Mouse (Mus musculus): ENCODE measurements at regions not wholly inside any gene's neighbourhood (a gene's known extent, or its start where the extent isn't known, plus 50 kb on each side); places are given as distances from the start of the nearest gene placed in this dataset.

DNA sequence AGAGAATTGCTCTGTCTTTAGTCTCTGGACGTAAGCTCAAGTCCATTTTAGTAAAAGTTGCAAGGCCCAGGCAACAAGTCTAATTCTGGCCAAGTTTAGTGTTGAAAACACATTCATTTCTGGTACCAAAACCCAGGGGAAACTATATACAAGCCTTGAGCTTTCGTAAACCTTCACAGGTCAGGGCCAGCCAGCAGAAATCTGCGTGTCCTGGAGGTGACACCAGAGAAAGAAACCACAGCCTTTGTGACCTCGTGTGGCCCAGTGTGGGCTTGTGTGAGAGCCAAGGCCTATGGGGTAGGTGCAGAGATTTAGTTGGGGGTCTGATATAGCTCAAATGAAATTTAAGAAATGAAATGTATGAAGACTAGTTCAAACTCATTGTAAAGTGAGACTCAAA, 69.6 kb upstream of the 1700021F07Rik start:
- no peak overlapping the region for H3K27ac ChIP-seq (ENCODE audit: insufficient read depth, low read depth, low read length)
- WGBS, result 95% methylated on average over 4 of the region's 4 CpGs
- no peak overlapping the region for H3K4me3 ChIP-seq (ENCODE audit: insufficient read depth, low read depth, low read length)
- no peak for TF ChIP-seq POLR2A (IDR thresholded peaks at IDR 0.05; ENCODE audit: insufficient read depth, low read depth, low read length)
- TF ChIP-seq CTCF (IDR thresholded peaks at IDR 0.05; ENCODE audit: insufficient read depth, low read depth, low read length), result no peak
- peaks cover 4% of the 10 kb centered on the region; the same call in 1 of the 2 replicates for H3K4me1 ChIP-seq (ENCODE audit: control insufficient read depth, insufficient read depth, low read length)

DNA sequence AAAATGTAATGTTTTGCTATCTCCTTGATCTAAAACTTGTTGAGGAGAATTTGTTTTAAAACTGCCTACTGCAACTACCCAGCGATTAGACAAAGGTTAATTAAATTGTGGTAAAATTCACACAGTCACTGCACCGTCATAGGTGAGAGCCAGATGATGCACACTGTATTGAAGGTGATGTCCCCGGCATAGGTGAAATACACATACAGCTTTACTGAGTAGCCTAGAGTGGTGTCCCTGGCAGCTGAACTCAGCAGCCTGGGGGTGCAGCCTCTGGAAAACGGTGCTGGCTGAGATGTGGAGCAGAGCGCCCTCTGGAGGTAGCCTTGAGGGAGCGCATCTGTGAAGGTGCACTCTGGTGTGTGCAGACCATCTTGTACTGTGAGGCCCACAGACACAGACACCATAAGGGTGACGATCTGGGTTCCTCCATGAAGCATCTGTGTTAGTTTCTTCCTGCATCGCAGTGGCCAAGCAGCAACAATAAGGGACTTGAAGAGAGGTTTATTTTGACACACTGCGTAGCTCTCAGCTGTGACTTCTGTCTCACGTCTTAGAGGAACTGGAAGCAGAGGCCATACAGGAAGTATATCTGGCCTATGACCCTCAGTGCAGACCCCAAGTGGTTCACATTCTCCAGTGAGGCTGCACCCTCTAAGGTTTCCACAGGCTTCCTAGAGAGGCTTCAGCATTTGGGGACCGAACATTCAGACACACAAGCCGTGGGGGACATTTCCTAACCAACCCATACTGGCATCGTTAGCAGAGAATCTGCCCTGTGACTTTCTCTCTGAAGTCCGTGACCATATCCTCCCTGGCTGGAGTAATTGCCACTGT, 68.6 kb upstream of the 1700021F07Rik start:
- H3K4me1 ChIP-seq (ENCODE audit: control insufficient read depth, insufficient read depth, low read length), result peaks cover 4% of the 10 kb centered on the region; the same call in 1 of the 2 replicates
- TF ChIP-seq CTCF (IDR thresholded peaks at IDR 0.05; ENCODE audit: insufficient read depth, low read depth, low read length) (peak; percentile 76), POLR2A (IDR thresholded peaks at IDR 0.05; ENCODE audit: insufficient read depth, low read depth, low read length) (no peak)
- WGBS, result 72% methylated on average over 14 of the region's 14 CpGs
- H3K4me3 ChIP-seq (ENCODE audit: insufficient read depth, low read depth, low read length), result no peak overlapping the region
- H3K27ac ChIP-seq (ENCODE audit: insufficient read depth, low read depth, low read length), result no peak overlapping the region

DNA sequence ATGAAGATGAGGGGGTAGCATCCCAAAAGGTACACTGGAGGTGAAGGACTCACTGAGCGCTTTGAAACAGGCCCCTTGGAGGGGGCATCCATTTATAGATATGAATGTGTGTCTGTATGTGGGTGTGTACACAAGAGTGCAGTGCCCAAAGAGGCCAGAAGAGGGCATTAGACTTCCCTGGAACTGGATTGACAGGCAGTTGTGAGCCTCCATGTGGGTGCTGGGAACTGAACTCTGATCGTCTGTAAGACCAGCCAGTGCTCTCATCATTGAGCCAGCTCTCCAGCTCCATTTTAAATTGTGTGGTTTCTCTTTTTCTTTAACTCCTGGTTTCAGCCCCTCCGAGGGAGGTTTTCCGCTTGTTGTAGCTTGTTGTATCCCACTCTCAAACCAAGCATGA, 67.6 kb upstream of the 1700021F07Rik start:
- TF ChIP-seq POLR2A (IDR thresholded peaks at IDR 0.05; ENCODE audit: insufficient read depth, low read depth, low read length), result no peak
- no peak for TF ChIP-seq CTCF (IDR thresholded peaks at IDR 0.05; ENCODE audit: insufficient read depth, low read depth, low read length)
- peaks cover 4% of the 10 kb centered on the region; the same call in 1 of the 2 replicates for H3K4me1 ChIP-seq (ENCODE audit: control insufficient read depth, insufficient read depth, low read length)
- no peak overlapping the region for H3K4me3 ChIP-seq (ENCODE audit: insufficient read depth, low read depth, low read length)
- H3K27ac ChIP-seq (ENCODE audit: insufficient read depth, low read depth, low read length), result no peak overlapping the region
- WGBS, result 95% methylated on average over 4 of the region's 4 CpGs

DNA sequence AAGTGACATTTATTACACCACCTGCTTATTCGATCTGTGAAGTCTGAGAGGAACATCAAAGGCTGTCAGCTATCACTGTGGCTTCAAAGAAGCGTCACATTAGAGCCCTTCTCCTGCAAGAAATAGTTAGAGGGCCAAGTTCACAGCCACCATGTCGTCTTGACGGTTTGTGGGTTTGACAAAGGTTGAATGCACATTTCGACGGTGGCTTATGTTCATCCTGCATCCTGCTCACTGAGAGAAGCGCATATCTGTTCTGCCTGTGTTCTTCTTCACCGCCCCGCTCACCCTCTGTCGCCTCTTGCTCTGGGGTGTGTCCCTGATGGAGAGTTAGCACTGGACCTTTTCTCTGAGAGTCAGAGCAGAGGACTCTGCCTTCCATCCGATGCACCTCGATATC, 67.2 kb upstream of the 1700021F07Rik start:
- Histone ChIP-seq H3K4me1 (ENCODE audit: control insufficient read depth, insufficient read depth, low read length) (peaks cover 4% of the 10 kb centered on the region; the same call in 1 of the 2 replicates), H3K27ac (ENCODE audit: insufficient read depth, low read depth, low read length) (no peak overlapping the region), H3K4me3 (ENCODE audit: insufficient read depth, low read depth, low read length) (no peak overlapping the region)
- 95% methylated on average over 12 of the region's 12 CpGs for WGBS
- TF ChIP-seq CTCF (IDR thresholded peaks at IDR 0.05; ENCODE audit: insufficient read depth, low read depth, low read length), result no peak
- no peak for TF ChIP-seq POLR2A (IDR thresholded peaks at IDR 0.05; ENCODE audit: insufficient read depth, low read depth, low read length)

DNA sequence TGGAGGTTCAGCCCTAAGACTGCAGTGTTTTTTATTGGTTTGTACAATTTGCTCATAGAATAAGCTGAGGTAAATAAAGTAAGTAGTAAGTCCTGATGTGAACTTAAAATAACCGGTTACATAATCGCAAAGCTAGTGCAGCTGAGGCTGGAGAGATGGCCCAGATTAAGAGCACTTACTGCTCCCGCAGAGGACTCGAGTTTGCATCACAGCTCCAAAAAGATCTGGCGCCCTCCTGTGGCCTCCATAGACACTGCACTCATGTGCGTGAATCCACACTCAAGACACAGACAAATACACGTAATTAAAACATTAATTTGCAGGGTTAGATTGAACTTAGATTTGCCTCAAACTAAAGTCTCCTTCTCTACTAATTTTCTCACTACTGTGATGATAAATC, 66.3 kb upstream of the 1700021F07Rik start:
- 85% methylated on average over 7 of the region's 7 CpGs for WGBS
- H3K4me3 ChIP-seq (ENCODE audit: insufficient read depth, low read depth, low read length), result no peak overlapping the region
- no peak for TF ChIP-seq CTCF (IDR thresholded peaks at IDR 0.05; ENCODE audit: insufficient read depth, low read depth, low read length)
- no peak for TF ChIP-seq POLR2A (IDR thresholded peaks at IDR 0.05; ENCODE audit: insufficient read depth, low read depth, low read length)
- no peak overlapping the region for H3K27ac ChIP-seq (ENCODE audit: insufficient read depth, low read depth, low read length)
- H3K4me1 ChIP-seq (ENCODE audit: control insufficient read depth, insufficient read depth, low read length), result peaks cover 4% of the 10 kb centered on the region; the same call in 1 of the 2 replicates

DNA sequence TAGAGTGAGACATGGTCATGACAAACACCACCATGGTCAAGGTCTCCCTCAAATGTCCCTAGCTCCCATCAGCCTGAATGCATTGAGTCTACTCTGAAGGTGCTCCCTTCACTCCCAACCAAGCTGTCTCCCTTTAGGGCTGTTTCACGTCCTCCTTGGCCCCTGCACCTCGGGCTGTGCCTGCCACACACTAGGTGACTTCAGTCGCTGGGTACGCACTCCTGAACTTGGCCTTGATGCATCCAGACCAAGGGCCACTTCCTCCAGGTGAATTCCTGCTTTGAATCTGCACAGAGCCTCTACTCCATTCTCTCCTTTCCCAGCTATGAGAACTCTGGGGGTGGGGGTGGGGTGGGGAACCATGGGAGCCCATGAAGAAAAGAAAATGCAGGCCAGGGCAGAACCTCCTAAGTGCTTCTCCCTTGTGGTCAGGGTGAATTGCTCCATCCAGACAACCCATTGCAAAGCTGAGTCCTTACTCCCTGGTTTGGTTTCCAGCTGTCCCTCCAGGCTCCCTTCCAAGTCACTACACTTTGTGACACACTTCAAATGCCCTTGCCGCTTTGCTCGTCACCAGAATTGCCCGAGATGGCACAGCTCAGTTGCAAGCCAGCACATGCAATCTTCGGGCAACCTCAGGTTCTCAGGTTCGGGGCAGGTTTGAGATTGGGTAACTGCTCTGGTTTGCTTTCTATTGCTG, 65.3 kb upstream of the 1700021F07Rik start:
- H3K4me1 ChIP-seq (ENCODE audit: control insufficient read depth, insufficient read depth, low read length), result no peaks in the 10 kb centered on the region
- no peak overlapping the region for H3K27ac ChIP-seq (ENCODE audit: insufficient read depth, low read depth, low read length)
- whole genome bisulfite sequencing, result 89% methylated on average over 9 of the region's 9 CpGs
- H3K4me3 ChIP-seq (ENCODE audit: insufficient read depth, low read depth, low read length), result no peak overlapping the region
- TF ChIP-seq CTCF (IDR thresholded peaks at IDR 0.05; ENCODE audit: insufficient read depth, low read depth, low read length), result no peak
- no peak for TF ChIP-seq POLR2A (IDR thresholded peaks at IDR 0.05; ENCODE audit: insufficient read depth, low read depth, low read length)

DNA sequence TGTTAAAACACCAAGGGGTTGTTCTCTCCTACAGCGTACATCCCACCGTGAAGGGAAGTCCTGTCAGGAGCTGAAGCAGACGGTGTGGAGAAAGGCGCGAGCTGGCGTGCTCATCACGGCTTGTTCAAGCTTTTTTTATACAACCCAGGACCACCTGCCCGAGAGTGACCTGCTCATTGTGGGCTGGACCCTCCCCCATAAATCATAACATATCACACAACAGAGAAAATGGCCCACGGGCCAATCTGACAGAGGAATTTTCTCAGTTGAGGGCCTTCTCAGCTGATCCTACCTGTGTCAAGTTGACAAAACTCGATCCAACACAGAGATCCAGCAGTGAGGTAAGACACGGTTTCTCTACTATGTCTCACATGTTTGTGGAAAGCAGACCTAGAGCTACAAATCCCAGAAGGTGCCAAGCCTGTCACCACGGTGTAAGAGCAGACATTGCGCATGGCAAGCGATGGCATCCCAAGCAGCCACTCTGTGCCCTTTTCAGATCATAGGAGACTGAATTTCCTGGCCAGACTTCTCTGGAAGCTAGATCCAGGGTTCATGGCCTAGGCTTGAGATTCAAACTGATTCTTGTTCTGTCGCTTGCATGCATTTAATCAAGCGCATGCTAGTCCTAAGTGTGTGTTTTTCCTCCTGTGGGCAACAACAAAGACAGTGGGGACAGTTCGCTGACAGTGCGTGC, 64.6 kb upstream of the 1700021F07Rik start:
- no peak for TF ChIP-seq CTCF (IDR thresholded peaks at IDR 0.05; ENCODE audit: insufficient read depth, low read depth, low read length)
- TF ChIP-seq POLR2A (IDR thresholded peaks at IDR 0.05; ENCODE audit: insufficient read depth, low read depth, low read length), result no peak
- WGBS, result 95% methylated on average over 18 of the region's 18 CpGs
- H3K27ac ChIP-seq (ENCODE audit: insufficient read depth, low read depth, low read length), result no peak overlapping the region
- no peak overlapping the region for H3K4me3 ChIP-seq (ENCODE audit: insufficient read depth, low read depth, low read length)
- no peaks in the 10 kb centered on the region for H3K4me1 ChIP-seq (ENCODE audit: control insufficient read depth, insufficient read depth, low read length)

DNA sequence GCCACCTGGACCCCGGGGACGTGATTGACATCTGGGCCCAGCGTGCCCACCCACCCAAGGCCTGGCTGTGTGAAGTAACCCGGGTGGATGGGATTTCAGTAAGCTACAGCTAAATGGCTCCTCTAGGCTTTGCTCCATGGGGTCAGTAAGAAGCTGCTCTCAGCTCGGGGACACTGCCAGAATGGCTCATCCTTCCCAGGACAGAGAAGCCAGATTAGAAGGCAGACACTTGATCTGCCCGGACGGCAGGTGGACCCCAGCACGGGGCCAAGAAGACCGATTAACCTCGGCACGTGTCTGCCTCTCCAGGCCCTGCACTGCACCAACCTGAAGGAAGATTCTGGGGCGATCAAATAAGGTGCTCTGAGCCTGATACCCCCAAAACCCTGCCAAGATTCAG, 63.5 kb upstream of the 1700021F07Rik start:
- TF ChIP-seq CTCF (IDR thresholded peaks at IDR 0.05; ENCODE audit: insufficient read depth, low read depth, low read length), result no peak
- H3K4me3 ChIP-seq (ENCODE audit: insufficient read depth, low read depth, low read length), result no peak overlapping the region
- no peaks in the 10 kb centered on the region for H3K4me1 ChIP-seq (ENCODE audit: control insufficient read depth, insufficient read depth, low read length)
- WGBS, result 89% methylated on average over 12 of the region's 12 CpGs
- H3K27ac ChIP-seq (ENCODE audit: insufficient read depth, low read depth, low read length), result no peak overlapping the region

DNA sequence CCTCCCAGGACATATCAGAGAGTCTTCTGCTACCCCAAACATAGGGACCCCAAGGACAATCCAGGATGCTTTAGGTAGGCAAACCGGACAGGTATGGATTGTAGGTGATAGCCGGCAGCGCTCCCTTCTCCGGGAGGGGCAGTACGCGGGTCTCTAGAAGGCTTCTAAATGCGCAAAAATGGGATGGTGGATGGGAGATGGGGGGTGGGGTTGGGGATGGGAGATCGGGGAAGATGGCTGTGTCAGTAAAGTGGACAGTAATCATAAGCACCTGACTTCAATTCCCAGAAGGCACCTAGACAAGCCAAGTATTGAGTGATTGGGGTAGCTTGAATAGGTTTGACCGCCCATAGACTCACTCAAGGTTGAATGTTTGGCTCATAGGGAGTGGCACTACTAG, 59.1 kb upstream of the 1700021F07Rik start:
- Histone ChIP-seq H3K4me1 (ENCODE audit: control insufficient read depth, insufficient read depth, low read length) (no peaks in the 10 kb centered on the region), H3K27ac (ENCODE audit: insufficient read depth, low read depth, low read length) (no peak overlapping the region), H3K4me3 (ENCODE audit: insufficient read depth, low read depth, low read length) (no peak overlapping the region)
- TF ChIP-seq CTCF (IDR thresholded peaks at IDR 0.05; ENCODE audit: insufficient read depth, low read depth, low read length), result no peak
- TF ChIP-seq POLR2A (IDR thresholded peaks at IDR 0.05; ENCODE audit: insufficient read depth, low read depth, low read length), result no peak
- 97% methylated on average over 9 of the region's 9 CpGs for WGBS
